Mouse (Mus musculus): ENCODE results near the gene Llgl2. TPM values are rescaled to one million over a fixed set of nuclear protein-coding genes. Genes with fewer than 3 reads are reported as not detected.

Llgl2 gene
- polyA plus RNA-seq, 1 experiment from 2014 or later = 59.2 TPM

DNA sequence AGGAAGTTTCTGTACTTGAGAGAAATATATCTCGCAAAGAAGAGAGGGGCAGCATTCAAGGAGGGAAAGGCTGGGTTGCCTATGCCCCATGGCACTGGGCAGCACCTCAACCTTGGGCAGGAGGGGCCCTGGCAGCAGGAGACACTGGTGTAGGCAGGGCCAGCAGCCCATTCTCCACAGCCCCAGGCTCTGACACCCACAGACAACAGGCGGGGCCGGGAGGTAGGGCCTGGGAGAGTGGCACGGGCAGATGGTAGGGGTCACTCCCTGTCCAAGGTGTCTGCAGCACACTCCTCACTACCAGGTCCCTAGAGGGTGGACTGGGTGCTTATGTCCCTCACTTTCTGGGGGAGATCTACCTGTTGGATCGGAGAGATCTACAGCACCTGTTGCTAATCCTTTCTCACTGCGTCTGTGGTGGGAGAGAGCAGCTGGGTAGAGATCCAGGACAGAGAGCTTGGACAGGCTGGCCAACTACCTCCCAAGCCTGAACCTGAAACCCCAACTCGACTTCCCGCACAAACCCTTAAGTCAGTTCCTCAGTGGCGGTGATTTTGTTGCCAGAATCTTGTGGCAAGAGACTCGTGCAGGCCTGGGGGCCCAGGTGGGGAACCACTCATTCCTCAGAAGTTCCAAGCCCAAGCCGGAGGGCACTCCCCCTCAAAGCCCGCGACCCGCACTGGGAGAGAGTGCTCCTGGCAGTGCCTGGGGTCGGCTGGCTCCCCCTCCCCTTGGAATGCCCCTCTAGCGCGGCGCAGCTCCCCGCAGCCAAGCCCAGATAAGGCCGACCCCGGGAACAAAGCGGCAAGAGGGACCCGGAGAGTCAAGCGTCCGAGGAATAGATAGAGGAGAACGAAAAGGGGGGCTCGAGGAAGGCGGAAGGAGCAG lies 11.1 kb upstream of the Llgl2 start:
- Histone ChIP-seq H3K27ac (ENCODE audit: low read depth) (peak overlapping the region; percentile 71), H3K4me1 (replicated peaks; ENCODE audit: control insufficient read depth, insufficient read depth, low read length) (peaks cover 46% of the 10 kb centered on the region), H3K4me3 (ENCODE audit: low read depth, low read length) (peak overlapping the region; percentile 82), H3K9ac (ENCODE audit: low read length) (peak overlapping the region; percentile 82), H3K27me3 (replicated peaks; ENCODE audit: control insufficient read depth, insufficient read depth, low read length) (no peaks in the 10 kb centered on the region), H3K4me2 (ENCODE audit: low read length) (peak overlapping the region; percentile 80), H3K36me3 (ENCODE audit: control insufficient read depth, insufficient read depth, low read length) (peaks cover 15% of the 10 kb centered on the region; the same call in 1 of the 2 replicates), H3K9me3 (ENCODE audit: control insufficient read depth, low read length) (no peaks in the 10 kb centered on the region)
- ATAC-seq (replicated peaks; ENCODE audit: low FRiP score, low TSS enrichment, low read depth) (peak; percentile 16; the same call in 1 of the 2 replicates), DNase-seq (ENCODE audit: low spot score) (no peak)
- 4% methylated on average over 28 of the region's 28 CpGs for WGBS

DNA sequence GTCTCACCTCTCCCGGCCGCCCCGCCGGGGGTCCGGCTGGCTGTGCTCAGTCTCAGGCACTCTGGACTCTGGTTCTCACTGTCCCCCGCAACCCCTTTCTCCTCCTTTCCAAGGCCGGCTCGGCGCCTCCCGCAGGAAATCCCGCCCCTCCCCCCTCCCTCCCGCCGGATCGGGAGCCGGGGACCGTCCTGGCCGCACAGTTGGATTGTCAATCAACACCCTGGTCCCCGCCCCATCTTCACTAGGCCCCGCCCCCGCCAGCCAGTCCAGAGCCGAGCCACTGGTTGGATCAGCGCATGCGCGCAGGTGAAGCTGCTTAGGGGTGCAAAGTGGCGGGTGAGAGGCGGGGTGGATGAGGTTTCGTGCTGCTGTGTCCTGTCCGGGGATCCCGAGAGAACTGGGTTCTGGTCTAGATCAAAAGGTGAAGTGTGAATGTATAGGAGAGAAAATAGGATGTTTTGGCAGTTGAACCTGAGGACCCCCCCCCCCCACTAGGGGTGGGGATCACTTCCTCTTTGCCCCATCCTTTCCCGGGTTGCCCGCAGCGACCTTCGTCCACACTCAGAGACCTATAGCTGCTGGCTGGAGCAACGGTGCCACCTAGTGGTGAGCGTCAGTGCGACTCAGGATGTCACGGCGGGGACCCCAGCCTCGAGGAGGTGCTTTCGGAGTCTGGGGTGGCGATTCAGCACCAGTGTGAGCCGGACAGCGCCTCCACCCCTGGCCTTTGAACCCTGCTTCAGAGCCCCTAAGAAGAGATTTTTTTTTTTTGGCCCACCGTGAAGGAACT lies 10.1 kb upstream of the Llgl2 start, which contains the start of gene Caskin2:
Gene Caskin2 (minus strand): TSS at position 133 of the 790 bp plus-strand sequence.
- H3K4me3 ChIP-seq (ENCODE audit: low read depth, low read length) = peak within 1 kb of the TSS; percentile 82
- H3K9me3 ChIP-seq (ENCODE audit: control insufficient read depth, low read length) = no peaks in the 10 kb centered on the region
- H3K27ac ChIP-seq (ENCODE audit: low read depth) = peak within 1 kb of the TSS; percentile 71

DNA sequence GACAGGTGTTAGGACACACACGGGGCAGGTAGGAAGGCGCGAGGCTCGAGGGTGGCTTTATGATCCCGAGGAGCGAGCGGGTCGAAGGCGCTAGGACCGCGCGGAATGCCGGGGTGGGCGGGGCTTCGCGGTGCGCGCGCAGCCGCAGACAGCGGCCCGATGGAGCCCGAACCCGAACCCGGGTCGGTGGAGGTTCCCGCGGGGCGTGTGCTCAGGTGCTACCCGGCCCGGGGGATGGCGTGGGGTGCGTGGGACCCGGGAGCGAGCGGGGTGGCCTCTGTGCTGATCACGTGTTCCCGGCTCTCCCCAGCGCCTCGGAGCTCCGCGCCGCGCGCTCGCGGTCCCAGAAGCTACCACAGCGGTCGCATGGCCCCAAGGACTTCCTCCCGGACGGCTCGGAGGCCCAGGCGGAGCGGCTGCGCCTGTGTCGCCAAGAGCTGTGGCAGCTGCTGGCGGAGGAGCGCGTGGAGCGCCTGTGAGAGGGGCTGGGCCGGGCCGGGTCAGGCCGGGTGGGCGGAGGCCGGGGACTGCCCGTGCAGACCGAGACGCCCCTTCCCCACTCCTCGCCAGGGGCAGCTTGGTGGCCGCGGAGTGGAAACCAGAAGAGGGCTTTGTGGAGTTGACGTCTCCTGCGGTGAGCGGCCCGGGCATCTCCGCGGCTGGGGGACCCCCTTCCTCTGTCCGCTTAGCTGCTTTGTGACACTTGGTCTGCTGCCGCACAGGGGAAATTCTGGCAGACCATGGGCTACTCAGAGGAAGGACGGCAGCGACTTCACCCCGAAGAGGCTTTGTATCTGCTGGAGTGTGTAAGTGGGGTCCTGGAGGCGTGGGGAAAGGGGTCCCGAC lies 9.0 kb upstream of the Llgl2 start, which contains the start of gene Tsen54:
Gene Tsen54 (plus strand): TSS at position 120 of the 846 bp plus-strand sequence.
- Histone ChIP-seq H3K27ac (ENCODE audit: low read depth) (peak within 1 kb of the TSS; percentile 65; the same call in 1 of the 2 replicates), H3K4me1 (replicated peaks; ENCODE audit: control insufficient read depth, insufficient read depth, low read length) (peaks cover 27% of the 10 kb centered on the region), H3K4me3 (ENCODE audit: low read depth, low read length) (peak within 1 kb of the TSS; percentile 82), H3K27me3 (replicated peaks; ENCODE audit: control insufficient read depth, insufficient read depth, low read length) (no peaks in the 10 kb centered on the region), H3K9me3 (ENCODE audit: control insufficient read depth, low read length) (no peaks in the 10 kb centered on the region), H3K9ac (ENCODE audit: low read length) (peak within 1 kb of the TSS; percentile 82), H3K36me3 (ENCODE audit: control insufficient read depth, insufficient read depth, low read length) (peaks cover 18% of the 10 kb centered on the region), H3K4me2 (ENCODE audit: low read length) (peak within 1 kb of the TSS; percentile 80)
- under 1% methylated on average over 60 of the region's 84 CpGs for WGBS
- peak; percentile 69 for ATAC-seq (replicated peaks; ENCODE audit: low FRiP score, low TSS enrichment, low read depth)
- DNase-seq (ENCODE audit: low spot score) = peak; percentile 95

More for the DNA sequence above, 10.1 kb upstream of the Llgl2 start, which contains the start of gene Caskin2:
- peak within 1 kb of the TSS; percentile 82 for H3K9ac ChIP-seq (ENCODE audit: low read length)
- peaks cover 15% of the 10 kb centered on the region; the same call in 1 of the 2 replicates for H3K36me3 ChIP-seq (ENCODE audit: control insufficient read depth, insufficient read depth, low read length)
- no peaks in the 10 kb centered on the region for H3K27me3 ChIP-seq (replicated peaks; ENCODE audit: control insufficient read depth, insufficient read depth, low read length)
- peak within 1 kb of the TSS; percentile 80 for H3K4me2 ChIP-seq (ENCODE audit: low read length)
- ATAC-seq (replicated peaks; ENCODE audit: low FRiP score, low TSS enrichment, low read depth) = peak; percentile 93
- peaks cover 39% of the 10 kb centered on the region for H3K4me1 ChIP-seq (replicated peaks; ENCODE audit: control insufficient read depth, insufficient read depth, low read length)
- WGBS = 0% methylated on average over 43 of the region's 44 CpGs
- DNase-seq (ENCODE audit: low spot score) = peak; percentile 99

DNA sequence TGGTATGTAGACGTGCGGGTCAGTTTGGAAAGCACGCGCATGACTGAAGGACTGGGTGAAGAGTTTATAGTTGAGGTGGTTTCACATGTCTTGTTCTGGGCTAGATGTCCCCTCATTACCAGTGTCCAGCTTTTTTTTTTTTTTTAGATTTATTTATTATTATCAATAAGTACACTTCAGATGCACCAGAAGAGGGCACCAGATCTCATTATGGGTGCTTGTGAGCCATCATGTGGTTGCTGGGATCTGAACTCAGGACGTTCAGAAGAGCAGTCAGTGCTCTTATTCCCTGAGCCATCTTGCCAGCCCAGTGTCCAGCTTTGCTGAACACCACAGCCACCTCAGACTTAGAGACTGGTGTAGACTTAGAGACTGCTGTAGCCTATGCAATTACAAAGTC lies 6.5 kb upstream of the Llgl2 start:
- Histone ChIP-seq H3K9ac (ENCODE audit: low read length) (no peak overlapping the region), H3K36me3 (ENCODE audit: control insufficient read depth, insufficient read depth, low read length) (peaks cover 30% of the 10 kb centered on the region), H3K27me3 (replicated peaks; ENCODE audit: control insufficient read depth, insufficient read depth, low read length) (no peaks in the 10 kb centered on the region), H3K4me1 (replicated peaks; ENCODE audit: control insufficient read depth, insufficient read depth, low read length) (peaks cover 11% of the 10 kb centered on the region), H3K9me3 (ENCODE audit: control insufficient read depth, low read length) (no peaks in the 10 kb centered on the region), H3K27ac (ENCODE audit: low read depth) (no peak overlapping the region), H3K4me2 (ENCODE audit: low read length) (no peak overlapping the region), H3K4me3 (ENCODE audit: low read depth, low read length) (no peak overlapping the region)
- 88% methylated on average over 5 of the region's 5 CpGs for WGBS
- no peak for DNase-seq (ENCODE audit: low spot score)
- ATAC-seq (replicated peaks; ENCODE audit: low FRiP score, low TSS enrichment, low read depth) = no peak

DNA sequence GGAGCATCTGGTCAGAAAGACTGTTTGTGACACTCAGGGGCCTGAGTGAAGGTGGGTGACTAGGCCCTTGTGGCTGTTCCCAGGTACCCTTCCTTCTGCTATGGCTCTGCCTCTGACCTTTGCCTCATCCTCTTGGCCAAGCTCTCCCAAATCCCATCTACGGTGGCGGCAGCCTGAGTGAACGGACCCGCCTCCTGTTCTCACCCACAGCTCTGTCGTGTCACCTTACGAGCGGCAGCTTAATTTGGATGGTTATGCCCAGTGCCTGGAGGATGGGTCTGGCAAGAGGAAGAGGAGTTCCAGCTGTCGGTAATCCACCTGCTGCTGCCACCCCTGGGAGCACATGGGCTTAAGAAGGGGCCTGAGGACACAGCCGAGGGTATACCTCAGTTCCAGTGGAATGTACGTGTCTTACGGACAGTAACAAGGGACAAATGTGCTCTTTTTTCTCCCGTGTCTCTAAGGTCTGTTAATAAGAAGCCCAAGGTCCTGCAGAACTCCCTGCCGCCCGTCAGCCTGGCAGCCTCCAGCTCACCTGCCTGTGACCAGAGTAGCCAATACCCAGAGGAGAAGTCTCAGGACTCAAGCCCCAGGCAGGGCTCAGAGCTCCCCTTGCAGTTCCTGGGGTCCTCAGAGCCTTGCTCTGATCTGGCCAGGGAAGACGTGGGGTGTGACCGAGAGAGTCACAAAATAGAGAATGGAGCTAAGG lies 3.8 kb upstream of the Llgl2 start:
- H3K4me3 ChIP-seq (ENCODE audit: low read depth, low read length) = no peak overlapping the region
- 91% methylated on average over 16 of the region's 16 CpGs for WGBS
- H3K36me3 ChIP-seq (ENCODE audit: control insufficient read depth, insufficient read depth, low read length) = peaks cover 36% of the 10 kb centered on the region
- no peak for ATAC-seq (replicated peaks; ENCODE audit: low FRiP score, low TSS enrichment, low read depth)
- H3K27me3 ChIP-seq (replicated peaks; ENCODE audit: control insufficient read depth, insufficient read depth, low read length) = peaks cover 4% of the 10 kb centered on the region; the same call in 1 of the 2 replicates
- no peak overlapping the region for H3K9ac ChIP-seq (ENCODE audit: low read length)
- no peak for DNase-seq (ENCODE audit: low spot score)
- no peaks in the 10 kb centered on the region for H3K9me3 ChIP-seq (ENCODE audit: control insufficient read depth, low read length)
- H3K4me2 ChIP-seq (ENCODE audit: low read length) = no peak overlapping the region
- peaks cover 8% of the 10 kb centered on the region for H3K4me1 ChIP-seq (replicated peaks; ENCODE audit: control insufficient read depth, insufficient read depth, low read length)
- no peak overlapping the region for H3K27ac ChIP-seq (ENCODE audit: low read depth)

DNA sequence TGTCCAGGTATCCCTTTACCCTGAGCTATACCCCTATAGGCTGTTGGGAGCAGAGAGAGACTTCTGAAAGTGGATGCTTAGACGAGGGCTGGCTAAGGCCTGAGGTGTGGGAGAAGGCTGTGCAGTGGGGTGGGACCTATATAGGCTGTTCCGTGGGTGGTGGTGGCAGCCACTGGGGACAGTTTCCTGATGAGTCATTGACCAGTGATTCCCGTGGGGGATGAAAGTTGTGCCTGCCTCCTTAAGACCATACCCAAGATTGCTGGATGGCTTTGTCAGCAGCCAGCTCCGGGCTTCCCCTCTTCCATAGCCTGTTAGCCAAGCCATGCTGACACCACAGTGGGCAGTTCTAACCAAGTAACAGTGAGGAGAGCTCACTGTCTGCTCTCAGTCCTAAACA lies 2.8 kb upstream of the Llgl2 start:
- Histone ChIP-seq H3K36me3 (ENCODE audit: control insufficient read depth, insufficient read depth, low read length) (peaks cover 36% of the 10 kb centered on the region), H3K4me1 (replicated peaks; ENCODE audit: control insufficient read depth, insufficient read depth, low read length) (peaks cover 3% of the 10 kb centered on the region; the same call in 1 of the 2 replicates), H3K9ac (ENCODE audit: low read length) (no peak overlapping the region), H3K4me3 (ENCODE audit: low read depth, low read length) (no peak overlapping the region), H3K27me3 (replicated peaks; ENCODE audit: control insufficient read depth, insufficient read depth, low read length) (peaks cover 4% of the 10 kb centered on the region; the same call in 1 of the 2 replicates), H3K27ac (ENCODE audit: low read depth) (no peak overlapping the region), H3K9me3 (ENCODE audit: control insufficient read depth, low read length) (no peaks in the 10 kb centered on the region), H3K4me2 (ENCODE audit: low read length) (no peak overlapping the region)
- 76% methylated on average over 4 of the region's 4 CpGs for WGBS
- ATAC-seq (replicated peaks; ENCODE audit: low FRiP score, low TSS enrichment, low read depth) = no peak
- no peak for DNase-seq (ENCODE audit: low spot score)

DNA sequence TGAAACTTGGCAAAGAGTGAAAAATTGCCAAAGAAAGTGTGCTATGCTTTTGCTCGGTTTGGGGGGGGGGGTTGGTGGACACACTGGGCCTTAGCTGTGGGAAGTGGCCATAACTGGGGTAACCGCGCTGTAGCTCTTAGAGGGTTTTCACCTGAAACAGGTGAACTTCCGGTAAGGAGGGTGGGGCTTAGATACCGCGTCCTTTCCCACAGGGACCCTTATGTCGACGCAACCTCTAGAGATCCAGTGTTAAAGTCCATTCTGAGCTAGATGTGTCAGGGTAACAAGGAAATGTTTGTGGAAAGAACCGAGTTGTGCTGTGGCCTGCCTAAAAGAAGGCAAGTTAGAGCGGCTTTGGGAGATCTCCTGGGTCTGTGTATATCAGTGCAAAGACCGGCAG lies 964 bp downstream of the Llgl2 start:
- H3K36me3 ChIP-seq (ENCODE audit: control insufficient read depth, insufficient read depth, low read length) = peaks cover 29% of the 10 kb centered on the region
- 13% methylated on average over 11 of the region's 11 CpGs for WGBS
- ATAC-seq (replicated peaks; ENCODE audit: low FRiP score, low TSS enrichment, low read depth) = no peak
- H3K27ac ChIP-seq (ENCODE audit: low read depth) = peak overlapping the region; percentile 64
- no peaks in the 10 kb centered on the region for H3K9me3 ChIP-seq (ENCODE audit: control insufficient read depth, low read length)
- H3K4me1 ChIP-seq (replicated peaks; ENCODE audit: control insufficient read depth, insufficient read depth, low read length) = peaks cover 13% of the 10 kb centered on the region
- H3K4me3 ChIP-seq (ENCODE audit: low read depth, low read length) = peak overlapping the region; percentile 67
- peak overlapping the region; percentile 63 for H3K9ac ChIP-seq (ENCODE audit: low read length)
- H3K4me2 ChIP-seq (ENCODE audit: low read length) = peak overlapping the region; percentile 93
- no peak for DNase-seq (ENCODE audit: low spot score)
- H3K27me3 ChIP-seq (replicated peaks; ENCODE audit: control insufficient read depth, insufficient read depth, low read length) = peaks cover 4% of the 10 kb centered on the region; the same call in 1 of the 2 replicates

All from intestine, embryonic 14.5 days (tissue).